Mouse (Mus musculus): ENCODE data around the gene Hbb-bt. TPM values are rescaled to one million over a fixed set of nuclear protein-coding genes. Genes with fewer than 3 reads are reported as not detected.
A peak's percentile ranks its signal among the peaks of the same experiment; 100 is the strongest.
"Not testable (repeated sequence)": the region's sequence is repeated elsewhere in the genome, so short reads cannot be mapped to it uniquely, and the experiment has no call there.

Gene Hbb-bt
- 883 and 936 TPM in 2 replicates for polyA plus RNA-seq (2016; fragmentation: Nextera tagmentation; extraction: Ambion mirVana)

DNA sequence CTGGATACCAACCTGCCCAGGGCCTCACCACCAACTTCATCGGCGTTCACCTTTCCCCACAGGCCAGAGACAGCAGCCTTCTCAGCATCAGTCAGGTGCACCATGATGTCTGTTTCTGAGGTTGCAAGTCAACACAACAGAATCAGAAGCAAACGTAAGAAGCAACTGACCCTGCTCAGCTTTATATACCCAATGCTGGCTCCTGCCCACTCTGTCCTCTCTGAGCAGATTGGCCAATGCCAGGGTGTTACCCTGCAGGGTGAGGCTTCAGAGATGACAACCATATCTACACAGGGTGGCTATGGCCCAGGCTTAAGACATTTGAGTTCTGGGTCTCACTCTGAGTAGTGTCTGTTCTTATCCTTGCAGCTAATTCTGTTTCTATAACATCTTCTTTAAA is at the start of gene Hbb-bt:
Gene Hbb-bt, minus strand, starts transcription at position 231 of the 400 bp plus-strand sequence.
- Histone ChIP-seq H3K9ac (no peak within 1 kb of the TSS), H3K9me3 (no peaks in the 10 kb centered on the region), H3K36me3 (no peaks in the 10 kb centered on the region), H3K4me3 (no peak within 1 kb of the TSS), H3K4me1 (no peaks in the 10 kb centered on the region), H3K27ac (no peak within 1 kb of the TSS), H3K4me2 (replicated peaks) (no peak within 1 kb of the TSS), H3K27me3 (no peaks in the 10 kb centered on the region)
- WGBS: 84% methylated on average over 3 of the region's 3 CpGs
- ATAC-seq (ENCODE audit: insufficient number of reproducible peaks, insufficient read depth, low FRiP score, low TSS enrichment): no peak

DNA sequence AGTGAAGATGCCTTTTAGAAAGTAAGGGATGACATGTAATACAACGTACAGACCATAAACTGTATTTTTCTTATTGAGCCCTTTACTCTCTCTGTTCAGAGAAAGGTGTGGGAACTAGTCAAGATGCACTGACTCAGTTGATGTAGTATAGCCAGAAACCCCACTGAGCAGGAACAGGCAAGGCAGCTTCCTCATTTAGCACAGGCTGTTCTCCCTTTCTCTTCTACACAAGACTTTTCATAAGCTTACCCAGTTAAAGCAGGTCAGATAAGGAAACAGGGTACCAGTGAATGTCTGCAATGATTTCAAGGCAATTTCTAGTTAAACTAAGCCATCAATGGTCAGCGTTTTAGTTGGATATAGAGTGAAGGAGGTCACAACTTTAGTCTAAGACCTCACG is 47.7 kb upstream of the Hbb-bt start:
- no peak overlapping the region for H3K9ac ChIP-seq
- H3K27me3 ChIP-seq: no peaks in the 10 kb centered on the region
- no peaks in the 10 kb centered on the region for H3K4me1 ChIP-seq
- no peak for ATAC-seq (ENCODE audit: insufficient number of reproducible peaks, insufficient read depth, low FRiP score, low TSS enrichment)
- WGBS: 80% methylated on average over 3 of the region's 3 CpGs
- H3K27ac ChIP-seq: no peak overlapping the region
- H3K4me2 ChIP-seq (replicated peaks): no peak overlapping the region
- H3K36me3 ChIP-seq: no peaks in the 10 kb centered on the region
- no peaks in the 10 kb centered on the region for H3K9me3 ChIP-seq
- no peak overlapping the region for H3K4me3 ChIP-seq

DNA sequence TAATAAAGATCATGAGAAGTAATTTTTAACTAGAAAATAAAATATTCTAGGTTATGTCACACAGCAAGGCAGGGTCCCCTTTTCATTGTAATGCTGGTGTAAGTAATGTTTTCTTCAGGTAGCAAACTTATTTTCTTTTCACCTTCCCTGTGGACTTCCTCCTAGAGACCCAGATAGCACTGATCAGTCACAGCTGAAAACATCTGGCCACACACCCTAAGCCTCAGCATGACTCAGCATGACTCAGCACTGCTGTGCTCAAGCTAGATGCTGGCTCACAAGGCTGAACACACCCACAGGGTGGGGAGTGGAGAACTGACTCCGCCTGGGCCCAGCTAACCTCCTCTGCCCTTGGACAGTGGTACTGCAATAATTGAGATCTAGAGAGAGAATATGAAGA is 47.1 kb upstream of the Hbb-bt start:
- 0 out of 2 replicates have a peak, but pooled peaks have one; percentile 22 for ATAC-seq (ENCODE audit: insufficient number of reproducible peaks, insufficient read depth, low FRiP score, low TSS enrichment)
- no peak overlapping the region for H3K4me2 ChIP-seq (replicated peaks)
- no peaks in the 10 kb centered on the region for H3K36me3 ChIP-seq
- H3K27me3 ChIP-seq: no peaks in the 10 kb centered on the region
- WGBS: 58% methylated on average over 1 of the region's 1 CpGs
- H3K9me3 ChIP-seq: no peaks in the 10 kb centered on the region
- no peak overlapping the region for H3K9ac ChIP-seq
- no peak overlapping the region for H3K4me3 ChIP-seq
- H3K27ac ChIP-seq: no peak overlapping the region
- no peaks in the 10 kb centered on the region for H3K4me1 ChIP-seq

DNA sequence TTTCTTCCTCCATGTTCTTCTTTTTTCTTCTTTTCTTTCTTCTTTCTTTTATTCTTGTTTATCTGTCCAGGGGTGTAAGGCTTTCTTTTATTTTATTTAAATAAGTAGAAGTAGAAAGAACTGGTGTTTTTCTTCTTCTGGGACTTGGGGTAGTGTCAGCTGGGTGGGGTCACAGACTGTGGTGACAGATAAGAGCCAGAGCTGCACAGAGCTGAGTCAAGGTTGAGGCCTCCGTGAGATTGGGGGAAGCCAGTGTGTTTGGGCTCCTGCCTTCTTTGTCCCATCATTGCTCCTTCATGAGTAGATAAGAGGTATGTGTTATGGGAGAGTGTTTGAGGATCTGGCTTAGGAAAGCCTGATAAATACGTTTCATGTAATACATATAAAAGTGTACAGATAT is 45.3 kb upstream of the Hbb-bt start:
- Histone ChIP-seq H3K4me2 (replicated peaks) (no peak overlapping the region), H3K27ac (no peak overlapping the region), H3K4me3 (no peak overlapping the region), H3K9me3 (no peaks in the 10 kb centered on the region), H3K9ac (no peak overlapping the region), H3K4me1 (no peaks in the 10 kb centered on the region), H3K27me3 (no peaks in the 10 kb centered on the region), H3K36me3 (no peaks in the 10 kb centered on the region)
- ATAC-seq (ENCODE audit: insufficient number of reproducible peaks, insufficient read depth, low FRiP score, low TSS enrichment): no peak
- 61% methylated on average over 2 of the region's 2 CpGs for WGBS

DNA sequence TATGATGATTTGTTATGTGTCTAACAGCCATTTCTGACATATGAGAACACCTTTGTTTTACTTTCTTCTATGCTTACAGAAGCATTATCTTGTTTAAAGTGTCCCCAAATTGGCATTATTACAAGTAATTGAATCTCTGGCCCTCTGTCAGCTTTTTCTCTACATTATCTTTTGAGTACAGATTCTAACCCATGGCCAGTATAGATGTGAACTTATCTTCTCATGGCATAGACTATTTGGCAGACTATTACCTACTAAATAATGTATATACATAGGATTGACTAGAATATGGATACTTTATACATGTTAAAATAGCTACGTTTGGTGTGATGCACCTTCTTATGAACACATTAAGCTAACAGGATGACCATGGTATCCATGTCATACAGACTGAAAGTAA is 40.9 kb upstream of the Hbb-bt start:
- whole genome bisulfite sequencing: 78% methylated on average over 1 of the region's 1 CpGs
- H3K9me3 ChIP-seq: no peaks in the 10 kb centered on the region
- H3K27me3 ChIP-seq: no peaks in the 10 kb centered on the region
- H3K9ac ChIP-seq: no peak overlapping the region
- H3K4me2 ChIP-seq (replicated peaks): no peak overlapping the region
- ATAC-seq (ENCODE audit: insufficient number of reproducible peaks, insufficient read depth, low FRiP score, low TSS enrichment): no peak
- no peak overlapping the region for H3K27ac ChIP-seq
- H3K4me1 ChIP-seq: no peaks in the 10 kb centered on the region
- H3K36me3 ChIP-seq: no peaks in the 10 kb centered on the region
- no peak overlapping the region for H3K4me3 ChIP-seq

DNA sequence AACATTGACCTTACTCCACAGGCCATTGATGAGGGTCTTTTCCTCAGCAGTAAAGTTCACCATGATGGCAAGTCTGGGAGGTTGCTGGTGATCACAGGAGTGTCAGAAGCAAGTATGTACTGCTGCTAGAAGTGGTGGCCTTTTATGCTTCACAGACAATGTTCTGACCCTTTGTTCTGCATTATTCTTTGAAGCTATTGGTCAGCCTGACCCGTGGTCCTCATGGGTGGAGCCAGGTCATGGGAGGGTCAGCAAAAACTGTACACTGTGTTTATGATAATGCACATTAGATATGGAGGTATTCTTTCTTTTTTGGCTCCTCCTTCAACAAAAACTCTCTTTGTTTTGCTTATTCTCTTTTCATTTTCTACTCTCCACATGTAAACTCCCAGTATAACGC is 39.3 kb upstream of the Hbb-bt start, which contains the start of gene Hbb-y:
Gene Hbb-y, minus strand, starts transcription at position 127 of the 400 bp plus-strand sequence.
- Histone ChIP-seq H3K4me3 (no peak within 1 kb of the TSS), H3K9me3 (no peaks in the 10 kb centered on the region), H3K27me3 (no peaks in the 10 kb centered on the region), H3K36me3 (no peaks in the 10 kb centered on the region), H3K4me1 (no peaks in the 10 kb centered on the region), H3K9ac (no peak within 1 kb of the TSS), H3K27ac (no peak within 1 kb of the TSS), H3K4me2 (replicated peaks) (no peak within 1 kb of the TSS)
- 58% methylated on average over 2 of the region's 2 CpGs for WGBS
- 0 out of 2 replicates have a peak, but pooled peaks have one; percentile 28 for ATAC-seq (ENCODE audit: insufficient number of reproducible peaks, insufficient read depth, low FRiP score, low TSS enrichment)

DNA sequence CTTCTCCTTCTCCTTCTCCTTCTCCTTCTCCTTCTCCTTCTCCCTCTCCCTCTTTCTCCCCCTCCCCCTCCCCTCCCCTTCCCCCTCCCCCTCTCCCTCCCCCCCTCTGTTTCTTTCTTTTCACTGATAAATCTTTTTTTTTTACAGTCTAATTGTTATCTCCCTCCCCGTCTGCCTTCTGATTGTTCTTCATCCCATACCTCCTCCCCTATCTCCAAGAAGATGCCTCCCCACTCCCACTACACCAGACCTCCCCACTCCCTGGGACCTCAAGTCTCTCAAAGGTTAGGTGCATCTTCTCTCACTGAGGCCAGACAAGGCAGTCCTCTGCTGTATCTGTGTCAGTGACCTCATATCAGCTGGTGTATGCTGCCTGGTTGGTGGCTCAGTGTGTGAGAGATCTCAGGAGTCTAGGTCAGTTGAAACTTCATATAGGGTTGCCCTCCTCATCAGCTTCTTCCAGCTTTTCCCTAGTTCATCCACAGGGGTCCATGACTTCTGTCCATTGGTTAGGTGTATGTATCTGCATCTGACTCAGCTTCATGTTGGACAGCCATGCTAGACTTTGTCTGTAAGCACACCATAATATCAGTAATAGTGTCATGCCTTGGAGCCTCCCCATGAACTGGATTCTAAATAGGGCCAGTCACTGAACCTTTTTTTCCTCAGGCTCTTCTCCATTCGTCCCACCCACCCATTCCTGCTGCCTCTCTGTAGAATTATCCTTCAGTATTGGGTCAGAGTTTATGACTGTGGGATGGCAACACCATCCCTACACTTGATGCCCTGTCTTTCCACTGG is 30.9 kb upstream of the Hbb-bt start:
- ATAC-seq (ENCODE audit: insufficient number of reproducible peaks, insufficient read depth, low FRiP score, low TSS enrichment): no peak
- H3K27ac ChIP-seq: no peak overlapping the region
- no peaks in the 10 kb centered on the region for H3K27me3 ChIP-seq
- H3K4me3 ChIP-seq: no peak overlapping the region
- H3K36me3 ChIP-seq: no peaks in the 10 kb centered on the region
- WGBS: 52% methylated on average over 2 of the region's 2 CpGs
- H3K9ac ChIP-seq: no peak overlapping the region
- no peak overlapping the region for H3K4me2 ChIP-seq (replicated peaks)
- no peaks in the 10 kb centered on the region for H3K9me3 ChIP-seq
- no peaks in the 10 kb centered on the region for H3K4me1 ChIP-seq

DNA sequence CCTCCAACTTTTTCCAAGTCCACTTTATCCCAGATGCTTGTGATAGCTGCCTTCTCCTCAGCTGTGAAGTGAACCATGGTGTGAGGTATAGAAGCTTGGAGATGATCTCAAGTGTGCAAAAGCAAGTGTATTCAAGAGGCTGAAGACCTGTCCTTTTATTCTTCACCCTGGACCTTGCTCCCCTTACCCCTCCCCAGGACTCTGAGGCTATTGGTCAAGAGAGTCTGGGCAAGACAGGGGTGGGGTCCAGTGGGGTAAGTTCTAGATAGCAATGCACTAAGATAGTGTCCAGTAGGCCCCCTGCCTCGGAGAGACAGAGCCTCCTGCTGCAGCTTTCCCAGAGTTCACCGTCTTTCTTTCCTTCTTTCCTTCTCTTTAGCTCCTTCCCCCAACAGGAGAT is 29.2 kb upstream of the Hbb-bt start, which contains the start of gene Hbb-bh1:
Gene Hbb-bh1, minus strand, starts transcription at position 131 of the 400 bp plus-strand sequence.
- H3K36me3 ChIP-seq: no peaks in the 10 kb centered on the region
- WGBS: 69% methylated on average over 2 of the region's 2 CpGs
- no peaks in the 10 kb centered on the region for H3K9me3 ChIP-seq
- H3K27ac ChIP-seq: no peak within 1 kb of the TSS
- no peaks in the 10 kb centered on the region for H3K4me1 ChIP-seq
- H3K9ac ChIP-seq: no peak within 1 kb of the TSS
- no peak for ATAC-seq (ENCODE audit: insufficient number of reproducible peaks, insufficient read depth, low FRiP score, low TSS enrichment)
- H3K4me2 ChIP-seq (replicated peaks): no peak within 1 kb of the TSS
- H3K4me3 ChIP-seq: no peak within 1 kb of the TSS
- H3K27me3 ChIP-seq: no peaks in the 10 kb centered on the region

DNA sequence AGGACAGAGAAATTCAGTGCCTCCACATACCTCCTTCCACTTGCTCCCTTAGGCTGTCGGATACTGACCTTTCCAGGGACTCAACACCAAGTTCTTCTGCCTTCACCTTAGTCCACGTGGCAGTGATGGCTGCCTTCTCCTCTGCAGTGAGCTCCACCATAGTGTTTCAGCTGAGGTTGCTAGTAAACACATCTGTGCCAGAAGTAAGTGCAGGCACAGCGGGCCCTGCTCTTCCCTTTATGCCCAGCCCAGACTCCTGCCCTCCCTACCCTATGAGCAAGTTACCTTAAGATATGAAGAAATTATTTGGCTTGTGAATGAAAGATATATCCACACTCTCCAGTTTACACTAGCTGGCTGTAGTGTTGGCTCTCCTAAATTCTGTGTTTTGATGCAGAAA is 26.5 kb upstream of the Hbb-bt start, which contains the start of gene Hbb-bh2:
Gene Hbb-bh2, minus strand, starts transcription at position 253 of the 400 bp plus-strand sequence.
- WGBS: 66% methylated on average over 3 of the region's 3 CpGs

DNA sequence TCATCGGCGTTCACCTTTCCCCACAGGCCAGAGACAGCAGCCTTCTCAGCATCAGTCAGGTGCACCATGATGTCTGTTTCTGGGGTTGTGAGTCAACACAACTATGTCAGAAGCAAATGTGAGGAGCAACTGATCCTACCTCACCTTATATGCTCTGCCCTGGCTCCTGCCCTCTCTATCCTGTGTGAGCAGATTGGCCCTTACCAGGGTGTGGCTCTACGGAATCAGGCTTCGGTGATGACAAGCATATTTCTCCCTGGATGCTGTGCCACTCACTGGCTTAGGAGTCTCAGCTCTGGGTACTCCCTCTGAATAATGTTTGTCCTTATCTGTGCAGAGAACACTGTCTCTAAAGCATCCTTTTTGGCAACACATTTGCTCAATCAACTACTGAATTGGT is 14.0 kb upstream of the Hbb-bt start, which contains the start of gene Hbb-bs:
Gene Hbb-bs, minus strand, starts transcription at position 289 of the 400 bp plus-strand sequence.
- no peak within 1 kb of the TSS for H3K27ac ChIP-seq
- H3K9ac ChIP-seq: no peak within 1 kb of the TSS
- H3K27me3 ChIP-seq: no peaks in the 10 kb centered on the region
- H3K4me1 ChIP-seq: no peaks in the 10 kb centered on the region
- no peak within 1 kb of the TSS for H3K4me3 ChIP-seq
- WGBS: 87% methylated on average over 4 of the region's 4 CpGs
- H3K4me2 ChIP-seq (replicated peaks): no peak within 1 kb of the TSS
- H3K36me3 ChIP-seq: no peaks in the 10 kb centered on the region
- H3K9me3 ChIP-seq: no peaks in the 10 kb centered on the region
- no peak for ATAC-seq (ENCODE audit: insufficient number of reproducible peaks, insufficient read depth, low FRiP score, low TSS enrichment)

More for the DNA sequence above, 26.5 kb upstream of the Hbb-bt start, which contains the start of gene Hbb-bh2:
- Histone ChIP-seq H3K9ac (no peak within 1 kb of the TSS), H3K27me3 (no peaks in the 10 kb centered on the region), H3K4me2 (replicated peaks) (no peak within 1 kb of the TSS), H3K36me3 (no peaks in the 10 kb centered on the region), H3K4me1 (no peaks in the 10 kb centered on the region), H3K9me3 (no peaks in the 10 kb centered on the region), H3K27ac (no peak within 1 kb of the TSS), H3K4me3 (no peak within 1 kb of the TSS)
- no peak for ATAC-seq (ENCODE audit: insufficient number of reproducible peaks, insufficient read depth, low FRiP score, low TSS enrichment)

DNA sequence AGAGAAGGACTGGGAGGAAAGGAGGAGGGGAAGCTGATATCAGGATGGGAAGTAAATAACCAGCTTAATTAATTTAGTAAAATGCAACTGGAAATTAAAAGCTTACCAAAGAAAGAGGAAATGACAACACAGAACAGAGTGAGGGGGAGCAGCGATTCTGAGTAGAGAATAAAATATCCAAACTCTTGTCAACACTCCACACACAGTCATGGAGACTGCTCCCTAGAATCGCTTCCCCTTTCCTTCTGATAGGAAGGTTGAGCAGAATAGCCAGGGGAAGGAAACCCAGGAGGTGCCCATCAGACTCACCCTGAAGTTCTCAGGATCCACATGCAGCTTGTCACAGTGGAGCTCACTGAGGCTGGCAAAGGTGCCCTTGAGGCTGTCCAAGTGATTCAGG is 13.3 kb upstream of the Hbb-bt start:
- not testable (repeated sequence) for H3K4me2 ChIP-seq (replicated peaks); H3K9me3 ChIP-seq; H3K27ac ChIP-seq; H3K9ac ChIP-seq; H3K4me1 ChIP-seq; H3K36me3 ChIP-seq; H3K27me3 ChIP-seq; H3K4me3 ChIP-seq; ATAC-seq (ENCODE audit: insufficient number of reproducible peaks, insufficient read depth, low FRiP score, low TSS enrichment)
- WGBS: no CpG with 5 or more reads among the region's 2 CpGs

DNA sequence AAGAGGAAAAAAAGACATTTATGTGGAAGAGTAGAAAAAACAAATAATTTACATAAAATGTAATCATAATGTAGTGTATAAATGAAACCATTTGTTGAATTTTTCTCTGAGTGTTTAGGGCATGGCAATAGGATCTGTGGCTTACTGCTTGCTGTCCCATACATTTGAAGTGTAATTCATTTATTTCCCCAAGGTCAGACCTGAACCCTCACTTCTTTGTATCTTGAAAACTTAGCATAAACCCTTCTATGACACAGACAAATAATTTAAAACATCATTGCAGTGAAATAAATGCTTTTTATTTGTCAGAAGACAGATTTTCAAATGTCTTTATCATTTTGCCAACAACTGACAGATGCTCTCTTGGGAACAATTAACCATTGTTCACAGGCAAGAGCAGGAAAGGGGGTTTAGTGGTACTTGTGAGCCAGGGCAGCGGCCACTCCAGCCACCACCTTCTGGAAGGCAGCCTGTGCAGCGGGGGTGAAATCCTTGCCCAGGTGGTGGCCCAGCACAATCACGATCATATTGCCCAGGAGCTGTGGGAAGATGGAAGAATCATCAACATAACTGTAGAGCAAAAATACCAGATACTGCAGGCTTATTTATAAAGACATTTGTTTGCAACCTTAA is 12.6 kb upstream of the Hbb-bt start:
- H3K4me3 ChIP-seq: no peak overlapping the region
- 52% methylated on average over 3 of the region's 3 CpGs for WGBS
- H3K27ac ChIP-seq: no peak overlapping the region
- no peaks in the 10 kb centered on the region for H3K9me3 ChIP-seq
- H3K4me2 ChIP-seq (replicated peaks): no peak overlapping the region
- no peak overlapping the region for H3K9ac ChIP-seq
- no peaks in the 10 kb centered on the region for H3K36me3 ChIP-seq
- H3K27me3 ChIP-seq: no peaks in the 10 kb centered on the region
- H3K4me1 ChIP-seq: no peaks in the 10 kb centered on the region
- ATAC-seq (ENCODE audit: insufficient number of reproducible peaks, insufficient read depth, low FRiP score, low TSS enrichment): no peak

All from embryonic facial prominence, embryonic 12.5 days (tissue).